Mouse (Mus musculus) G1E (cell line): ENCODE results near the gene Trim33.

Experiments used
- CTCF ChIP-seq: IDR thresholded peaks from 2 replicates; pipeline ENCODE4 v1.5.1; 2012; ENCODE audit warnings: low read depth, low read length, inconsistent platforms, mixed read lengths
- GATA1 ChIP-seq: IDR thresholded peaks from 2 replicates; pipeline ENCODE4 v1.6.1; 2012; ENCODE audit warnings: borderline replicate concordance, low read length, inconsistent platforms, mixed read lengths
- GATA2 ChIP-seq: IDR thresholded peaks from 2 replicates; pipeline ENCODE4 v1.6.1; 2012; ENCODE audit warnings: low read depth, low read length, inconsistent platforms, borderline replicate concordance
- POLR2AphosphoS5 ChIP-seq: IDR thresholded peaks from 2 replicates; pipeline ENCODE4 v1.6.1; 2012; ENCODE audit warnings: low read depth, low read length, inconsistent platforms; ENCODE audit not compliant: insufficient replicate concordance
- TAL1 ChIP-seq: conservative IDR thresholded peaks from 2 replicates; pipeline ENCODE4 v1.6.1; 2012; ENCODE audit warnings: low read depth, low read length, inconsistent platforms, mixed read lengths

DNA sequence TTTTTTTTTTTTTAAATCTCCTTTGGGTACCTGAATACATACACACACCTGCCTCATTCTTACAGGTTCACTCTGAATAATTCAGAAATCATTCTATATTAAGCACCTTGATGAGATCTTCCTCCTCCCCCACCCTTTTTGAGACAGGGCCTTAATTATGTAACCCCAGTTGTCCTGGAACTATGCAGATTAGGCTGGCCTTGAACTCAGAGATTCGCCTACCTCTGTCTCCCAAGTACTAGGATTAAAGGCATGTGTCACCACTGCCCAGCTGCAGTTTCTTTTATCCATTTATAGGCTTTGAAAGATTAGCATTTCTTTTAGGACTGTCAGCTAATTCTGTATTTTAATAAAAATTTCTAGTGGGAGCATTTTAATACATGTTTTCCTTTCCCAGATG lies 30.7 kb downstream of the Trim33 start:
- TF ChIP-seq CTCF = no peak
- TF ChIP-seq GATA1 = no peak
- TF ChIP-seq POLR2AphosphoS5 = no peak
- no peak for TF ChIP-seq TAL1
- TF ChIP-seq GATA2 = no peak
